Mouse (Mus musculus) MEL (cell line): ENCODE results near the gene Slitrk1. TPM values are rescaled to one million over a fixed set of nuclear protein-coding genes. Genes with fewer than 3 reads are reported as not detected.

Experiments used
- DNase-seq: peaks from one replicate; pipeline ENCODE4 v3.0.0; 2011; ENCODE audit warnings: low read depth, low spot score
- H3K27ac ChIP-seq: 2 replicates; pipeline ENCODE4 v1.5.1; 2012; ENCODE audit warnings: low read depth, mild to moderate bottlenecking, control low read depth, low read length, moderate library complexity; ENCODE audit not compliant: control insufficient read depth
- H3K27me3 ChIP-seq, 2 experiments: fragments of 150-350 bp in 1 of 2; sonication (generic) in 1 of 2; 2 replicates each; pipeline ENCODE4 v1.6.1; 2012; ENCODE audit warnings: low read length in 2 of 2, mild to moderate bottlenecking in 2 of 2, improper control_type of control experiment in 1 of 2, moderate library complexity in 1 of 2; ENCODE audit not compliant: insufficient read depth in 2 of 2, control insufficient read depth in 1 of 2
- H3K36me3 ChIP-seq, 2 experiments: 2 replicates each; pipeline ENCODE4 v1.6.1; 2012 to 2014; ENCODE audit warnings: low read length in 2 of 2, improper control_type of control experiment in 1 of 2, inconsistent platforms in 1 of 2, mild to moderate bottlenecking in 1 of 2; ENCODE audit not compliant: insufficient read depth in 2 of 2, control insufficient read depth in 1 of 2
- H3K4me1 ChIP-seq, 2 experiments: fragments of 150-350 bp in 1 of 2; sonication (generic) in 1 of 2; 2 replicates each; pipeline ENCODE4 v1.6.1; 2012; ENCODE audit warnings: low read length in 2 of 2, improper control_type of control experiment in 1 of 2, mild to moderate bottlenecking in 1 of 2; ENCODE audit not compliant: insufficient read depth in 2 of 2, control insufficient read depth in 1 of 2
- H3K4me3 ChIP-seq, 2 experiments: fragments of 150-350 bp in 1 of 2; sonication (generic) in 1 of 2; 2 replicates each; pipeline ENCODE4 v1.5.1; 2012; ENCODE audit warnings: low read depth in 2 of 2, low read length in 2 of 2, mild to moderate bottlenecking in 2 of 2, moderate library complexity in 2 of 2, control low read depth in 1 of 2, improper control_type of control experiment in 1 of 2; ENCODE audit not compliant: control insufficient read depth in 1 of 2, insufficient read depth in 1 of 2
- H3K79me2 ChIP-seq: 2 replicates; pipeline ENCODE4 v1.6.1; 2012; ENCODE audit warnings: mild to moderate bottlenecking, low read length, moderate library complexity; ENCODE audit not compliant: control insufficient read depth, poor library complexity, insufficient read depth
- H3K9ac ChIP-seq: 2 replicates; pipeline ENCODE4 v1.6.1; 2012; ENCODE audit warnings: low read depth, mild to moderate bottlenecking, control low read depth, low read length, moderate library complexity; ENCODE audit not compliant: control insufficient read depth, poor library complexity, severe bottlenecking
- H3K9me3 ChIP-seq: fragments of 150-350 bp; sonication (generic); replicated peaks from 2 replicates; pipeline ENCODE4 v1.6.1; 2012; ENCODE audit warnings: mild to moderate bottlenecking, low read length, improper control_type of control experiment, moderate library complexity; ENCODE audit not compliant: insufficient read depth
- BHLHE40 ChIP-seq: IDR thresholded peaks from 2 replicates; pipeline ENCODE4 v1.6.1; 2012; ENCODE audit warnings: low read depth, mild to moderate bottlenecking, inconsistent platforms, low read length, improper control_type of control experiment, borderline replicate concordance
- CHD2 ChIP-seq: IDR thresholded peaks from 2 replicates; pipeline ENCODE4 v1.6.1; 2011; ENCODE audit warnings: low read length, improper control_type of control experiment
- CTCF ChIP-seq, 3 experiments: IDR thresholded peaks in 2 of 3; conservative IDR thresholded peaks in 1 of 3; 2 replicates each; pipeline ENCODE4 v1.5.1; 2011 to 2012; ENCODE audit warnings: low read length in 3 of 3, low read depth in 2 of 3, mild to moderate bottlenecking in 2 of 3, improper control_type of control experiment in 1 of 3, inconsistent platforms in 1 of 3, mixed read lengths in 1 of 3, moderate library complexity in 1 of 3; ENCODE audit not compliant: control insufficient read depth in 1 of 3, insufficient read depth in 1 of 3, poor library complexity in 1 of 3, severe bottlenecking in 1 of 3
- E2F4 ChIP-seq: IDR thresholded peaks from 2 replicates; pipeline ENCODE4 v1.6.1; 2011; ENCODE audit warnings: low read depth, low read length, improper control_type of control experiment, borderline replicate concordance
- GABPA ChIP-seq: IDR thresholded peaks from 2 replicates; pipeline ENCODE4 v1.6.1; 2012; ENCODE audit warnings: low read depth, mild to moderate bottlenecking, inconsistent platforms, low read length, improper control_type of control experiment, moderate library complexity
- JUND ChIP-seq: IDR thresholded peaks from 2 replicates; pipeline ENCODE4 v1.6.1; 2011; ENCODE audit warnings: low read depth, mild to moderate bottlenecking, improper control_type of control experiment, low read length
- KAT2A ChIP-seq: conservative IDR thresholded peaks from 2 replicates; pipeline ENCODE4 v1.6.1; 2012; ENCODE audit warnings: low read depth, low read length, improper control_type of control experiment, inconsistent platforms
- MAZ ChIP-seq: IDR thresholded peaks from 2 replicates; pipeline ENCODE4 v1.6.1; 2012; ENCODE audit warnings: low read depth, mild to moderate bottlenecking, inconsistent platforms, low read length, improper control_type of control experiment
- POLR2AphosphoS5 ChIP-seq: IDR thresholded peaks from 2 replicates; pipeline ENCODE4 v1.6.1; 2012; ENCODE audit warnings: low read depth, borderline replicate concordance, mild to moderate bottlenecking, inconsistent platforms, low read length, moderate library complexity, mixed read lengths
- SIN3A ChIP-seq: IDR thresholded peaks from 2 replicates; pipeline ENCODE4 v1.6.1; 2012; ENCODE audit warnings: low read length, improper control_type of control experiment, inconsistent platforms
- SMC3 ChIP-seq: IDR thresholded peaks from 2 replicates; pipeline ENCODE4 v1.6.1; 2011; ENCODE audit warnings: low read depth, low read length, improper control_type of control experiment
- UBTF ChIP-seq: IDR thresholded peaks from 2 replicates; pipeline ENCODE4 v1.6.1; 2012; ENCODE audit warnings: low read depth, mild to moderate bottlenecking, inconsistent platforms, low read length, improper control_type of control experiment, moderate library complexity, borderline replicate concordance; ENCODE audit not compliant: insufficient read depth
- ZKSCAN1 ChIP-seq: IDR thresholded peaks from 2 replicates; pipeline ENCODE4 v1.6.1; 2012; ENCODE audit warnings: low read depth, mild to moderate bottlenecking, inconsistent platforms, low read length, improper control_type of control experiment, moderate library complexity
- polyA plus RNA-seq, 2 experiments: library from polyadenylated mRNA; stranded (reverse) in 1 of 2; unstranded in 1 of 2; fragments of >175 nt in 1 of 2; fragments of >200 nt in 1 of 2; gene quantifications; 2 replicates each; pipeline versions ENCODE4 v1.2.1 to v1.2.4; 2012; ENCODE audit warnings: low replicate concordance in 2 of 2, low read depth in 1 of 2; ENCODE audit not compliant: insufficient read length in 2 of 2, insufficient read depth in 1 of 2, missing spikeins in 1 of 2
- total RNA-seq: library from RNA; depleted of rRNA; stranded (reverse); fragments of 300-350 nt; gene quantifications from 2 replicates; pipeline ENCODE4 v1.2.3, GENCODE M21; 2012

Gene Slitrk1
- total and polyA plus RNA-seq, 3 experiments: not detected

DNA sequence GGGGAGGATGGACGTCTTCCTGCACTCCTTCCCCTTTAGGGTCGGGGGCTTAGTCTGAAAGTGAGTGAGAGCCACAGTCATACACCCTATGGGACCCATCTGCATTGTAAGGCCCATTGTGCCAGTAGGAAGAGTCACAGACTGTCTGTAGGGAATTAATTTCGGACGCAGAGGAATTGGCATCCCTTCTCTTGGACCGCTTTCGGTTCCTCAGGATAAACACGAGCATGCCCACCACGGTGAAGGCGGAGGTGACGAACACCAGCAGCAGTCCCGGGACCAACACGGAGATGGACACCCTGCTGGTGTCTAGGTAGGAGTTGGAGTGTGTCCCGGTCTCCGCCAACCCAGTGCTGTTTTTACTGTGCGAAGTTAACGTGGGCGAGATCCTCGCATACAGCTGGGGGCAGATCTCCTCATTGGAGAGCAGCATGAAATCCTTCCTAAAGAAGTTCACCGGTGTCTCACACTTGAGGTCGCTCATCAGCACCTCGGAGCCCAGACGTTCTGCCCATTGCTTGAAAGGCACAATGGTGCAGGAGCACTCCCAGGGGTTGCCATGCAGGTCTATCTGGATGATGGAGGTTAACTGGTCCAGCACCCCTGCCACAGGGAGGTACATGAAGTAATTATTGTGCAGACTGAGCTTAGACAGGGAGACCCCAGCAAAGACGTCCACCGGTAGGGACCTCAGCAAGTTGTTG lies 2.7 kb downstream of the Slitrk1 start:
- H3K27me3 ChIP-seq: no peaks in the 10 kb centered on the region
- no peaks in the 10 kb centered on the region for H3K4me1 ChIP-seq
- TF ChIP-seq SIN3A (no peak), CHD2 (no peak)
- no peak overlapping the region for H3K9ac ChIP-seq
- no peak for DNase-seq
- no peaks in the 10 kb centered on the region for H3K79me2 ChIP-seq
- no peak overlapping the region for H3K4me3 ChIP-seq
- H3K36me3 ChIP-seq: no peaks in the 10 kb centered on the region
- no peak overlapping the region for H3K27ac ChIP-seq
- no peaks in the 10 kb centered on the region for H3K9me3 ChIP-seq

DNA sequence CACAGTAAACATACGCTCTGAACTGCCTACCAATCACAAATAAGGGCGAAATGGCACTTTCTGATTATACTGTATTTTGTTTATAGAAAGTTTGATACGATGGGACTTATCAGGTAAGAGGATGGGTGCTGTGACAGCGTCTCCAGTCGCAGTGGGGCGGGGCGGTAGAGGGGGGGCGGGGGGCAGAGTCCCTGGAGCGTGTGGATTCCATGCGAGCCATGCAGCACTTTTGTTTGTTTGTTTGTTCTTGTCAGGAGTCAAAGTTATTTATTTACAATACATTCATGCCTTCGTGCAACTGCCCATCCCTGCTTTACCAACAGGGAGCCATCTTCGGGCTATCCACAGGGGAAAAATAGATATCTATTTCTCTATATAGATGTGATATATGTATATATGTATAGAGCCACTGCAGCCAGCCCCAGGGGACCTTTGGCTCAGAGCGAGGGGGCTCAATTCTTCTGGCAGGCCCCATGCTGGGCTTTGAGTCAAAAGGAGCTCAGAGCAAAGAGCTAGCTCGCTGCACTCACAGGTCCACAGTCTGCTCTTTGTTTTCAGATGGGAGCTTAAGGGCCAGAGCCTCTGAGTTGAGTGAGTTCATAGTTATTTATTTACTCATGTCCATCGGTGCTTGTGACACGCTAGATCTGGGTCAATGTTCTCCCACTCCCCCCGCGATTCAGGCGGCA lies 3.4 kb downstream of the Slitrk1 start:
- Histone ChIP-seq H3K4me1 (no peaks in the 10 kb centered on the region), H3K9ac (no peak overlapping the region), H3K27ac (no peak overlapping the region), H3K79me2 (no peaks in the 10 kb centered on the region), H3K4me3 (no peak overlapping the region), H3K27me3 (no peaks in the 10 kb centered on the region), H3K9me3 (no peaks in the 10 kb centered on the region), H3K36me3 (no peaks in the 10 kb centered on the region)
- DNase-seq: no peak
- TF ChIP-seq CTCF (IDR thresholded peaks at IDR 0.05 in 2 of 3, conservative IDR thresholded peaks at IDR 0.05 in 1 of 3; ENCODE audit: control insufficient read depth in 1 of 3, insufficient read depth in 1 of 3, low read depth in 2 of 3, low read length in 3 of 3, poor library complexity in 1 of 3, severe bottlenecking in 1 of 3) (no peak), GABPA (no peak), CHD2 (no peak), JUND (no peak), ZKSCAN1 (no peak), BHLHE40 (no peak), KAT2A (no peak), MAZ (no peak), SMC3 (no peak), E2F4 (no peak), UBTF (no peak), POLR2AphosphoS5 (no peak)
